Mouse (Mus musculus): ENCODE data around the gene Sec24c. TPM values are rescaled to one million over a fixed set of nuclear protein-coding genes. Genes with fewer than 3 reads are reported as not detected.

Gene Sec24c
- total RNA-seq, 2 experiments from 2014 or later = 95.4 to 97.9 TPM

DNA sequence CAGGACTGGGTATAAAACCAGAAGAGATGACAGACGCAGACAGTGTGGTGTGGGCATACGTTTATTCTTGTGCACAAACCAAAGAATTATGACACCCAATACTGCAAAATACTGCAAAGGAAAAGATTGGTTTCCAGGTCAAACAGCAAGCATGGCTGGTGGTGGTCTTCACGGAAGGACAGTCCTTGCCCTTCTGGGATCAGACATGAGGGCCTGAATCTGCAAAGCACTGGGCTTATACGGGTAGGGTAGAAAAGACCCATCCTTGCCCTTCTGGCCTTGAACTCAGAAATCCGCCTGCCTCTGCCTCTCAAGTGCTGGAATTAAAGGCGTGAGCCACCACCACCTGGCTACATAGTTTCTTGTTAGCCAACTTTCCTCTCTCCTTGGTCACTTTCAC lies 15.2 kb upstream of the Sec24c start:
- no peak for DNase-seq (ENCODE audit: low spot score in 2 of 2)

- DNase-seq (ENCODE audit: low spot score in 2 of 2) = no peak
Observed at GRCm38 (mm10) chr14:20659687-20660086, 14.4 kb upstream of the Sec24c start.

- peak; percentile 88 to 94 for DNase-seq (ENCODE audit: low spot score in 2 of 2)
Observed at GRCm38 (mm10) chr14:20660827-20661660, 13.1 kb upstream of the Sec24c start.

DNA sequence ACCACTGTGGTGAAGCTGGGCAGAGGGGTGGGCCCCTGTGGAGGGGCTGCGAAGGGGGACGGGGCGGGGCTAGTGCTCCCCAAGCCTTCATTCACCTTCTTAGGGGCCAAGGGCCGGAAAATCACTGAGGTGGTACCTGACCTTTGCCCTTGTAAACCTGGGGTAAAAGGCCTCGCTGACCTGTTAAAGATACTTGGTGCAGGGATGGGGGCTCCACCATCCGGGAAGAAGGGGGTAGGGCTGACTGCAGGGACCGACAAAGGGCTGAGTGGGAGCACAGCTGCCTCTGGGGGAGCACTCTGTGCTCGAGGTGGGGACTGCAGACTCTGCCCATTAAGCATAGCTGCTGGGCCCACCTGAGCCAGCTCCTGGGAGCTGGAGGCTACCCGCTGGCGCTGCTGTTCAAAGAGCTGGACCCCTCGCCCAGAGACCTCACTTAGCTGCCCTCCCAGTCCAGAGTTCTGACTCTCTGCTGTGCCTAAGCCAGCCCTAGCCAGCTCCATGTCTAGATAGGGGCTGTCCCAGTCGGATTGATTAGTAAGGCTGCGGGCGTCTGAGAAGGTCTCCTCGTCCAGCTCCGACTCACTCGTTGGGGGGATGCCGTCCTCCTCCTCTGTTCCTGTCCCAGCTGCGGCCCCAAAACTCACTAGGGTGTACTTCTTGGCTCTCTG lies 12.3 kb upstream of the Sec24c start:
- peak in 1 of 2 experiments; percentile 37 for DNase-seq (ENCODE audit: low spot score in 2 of 2)

DNA sequence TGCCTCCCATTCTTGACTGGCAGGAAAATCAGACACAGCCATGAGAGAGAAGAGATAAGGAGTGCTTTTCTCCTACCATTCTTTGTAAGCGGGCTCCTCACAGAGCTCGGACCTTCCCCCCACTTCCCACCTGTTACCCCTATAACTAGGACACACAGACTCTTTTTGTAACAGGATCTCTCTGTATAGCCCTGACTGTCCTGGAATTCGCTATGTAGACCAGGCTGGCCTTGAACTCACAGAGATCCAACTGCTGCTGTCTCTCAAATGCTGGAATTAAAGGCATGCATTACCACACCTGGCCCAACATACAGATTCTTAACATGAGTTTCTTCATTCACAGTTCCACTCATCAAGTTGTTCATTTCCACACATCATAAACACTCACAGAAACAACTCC lies 11.4 kb upstream of the Sec24c start:
- DNase-seq (ENCODE audit: low spot score in 2 of 2) = no peak

- no peak for DNase-seq (ENCODE audit: low spot score in 2 of 2)
Observed at GRCm38 (mm10) chr14:20663601-20664000, 10.5 kb upstream of the Sec24c start.

- DNase-seq (ENCODE audit: low spot score in 2 of 2) = peak in 1 of 2 experiments; percentile 16
Observed at GRCm38 (mm10) chr14:20664436-20664835, 9.7 kb upstream of the Sec24c start.

DNA sequence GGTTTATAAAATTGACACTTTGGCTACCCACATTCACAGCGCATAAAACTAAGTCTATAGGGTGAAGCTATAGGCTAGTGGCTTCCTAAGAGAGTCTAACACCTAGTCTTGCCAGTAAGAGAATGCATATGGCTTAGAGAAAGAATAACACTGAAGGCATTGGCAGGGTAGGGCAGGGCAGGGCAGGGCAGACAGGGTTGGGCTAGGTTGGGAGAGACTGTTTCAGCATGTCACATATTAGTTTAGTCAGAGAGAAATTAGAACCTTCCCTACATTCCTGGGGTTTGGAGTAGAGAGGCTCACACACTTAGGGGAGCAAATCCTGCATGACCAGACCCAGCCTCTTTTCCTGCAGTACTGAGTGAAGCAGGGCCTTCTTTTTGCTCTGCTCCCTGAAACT lies 6.6 kb upstream of the Sec24c start:
- DNase-seq (ENCODE audit: low spot score in 2 of 2) = no peak

GRCm38 (mm10) chr14:20668154-20668810 lies 5.8 kb upstream of the Sec24c start, which contains the start of gene Synpo2l:
Gene Synpo2l, minus strand, starts transcription at chr14:20668354.
- peak in 1 of 2 experiments; percentile 59 for DNase-seq (ENCODE audit: low spot score in 2 of 2)

DNA sequence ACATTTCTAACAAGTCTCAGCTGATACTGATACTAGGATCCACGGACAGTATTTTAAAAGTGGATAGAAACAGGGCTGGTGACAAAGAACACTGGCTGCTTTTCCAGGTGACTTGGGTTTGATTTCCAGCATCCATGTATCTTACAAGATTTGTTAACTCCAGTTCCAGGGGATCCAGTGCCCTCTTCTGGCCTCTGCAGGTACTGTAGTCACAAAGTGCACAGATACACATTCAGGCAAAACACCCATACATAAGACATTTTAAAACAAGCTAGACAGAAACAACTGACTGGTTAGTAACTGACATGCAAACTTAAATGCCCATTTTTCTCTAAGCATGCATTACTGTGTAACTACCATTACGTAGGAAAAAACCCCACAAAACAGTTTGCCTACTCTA lies 1.1 kb upstream of the Sec24c start:
- DNase-seq (ENCODE audit: low spot score in 2 of 2) = peak in 1 of 2 experiments; percentile 26

- DNase-seq (ENCODE audit: low spot score in 2 of 2) = peak in 1 of 2 experiments; percentile 21
Observed at GRCm38 (mm10) chr14:20673735-20674063, 409 bp upstream of the Sec24c start.

DNA sequence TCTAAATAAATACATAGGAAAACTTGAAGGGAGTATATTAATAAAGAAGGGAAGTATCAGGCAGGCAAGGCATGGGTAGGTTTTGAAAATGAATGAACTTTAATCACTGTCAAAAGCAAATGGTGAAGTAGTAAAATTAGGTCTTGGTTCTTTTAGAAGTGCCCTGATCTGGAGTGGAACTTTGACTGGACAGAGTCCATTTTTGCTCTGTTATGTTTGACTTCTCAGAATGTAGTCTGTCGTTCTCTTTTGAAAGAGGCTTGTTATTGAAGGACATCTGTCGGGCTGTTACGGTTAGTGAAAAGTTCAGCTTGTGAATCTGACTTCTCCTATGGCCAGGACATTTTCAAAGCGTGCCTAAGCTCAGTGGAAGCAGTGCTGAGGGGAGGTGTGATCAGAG lies 3.8 kb downstream of the Sec24c start:
- no peak for DNase-seq (ENCODE audit: low spot score in 2 of 2)

DNA sequence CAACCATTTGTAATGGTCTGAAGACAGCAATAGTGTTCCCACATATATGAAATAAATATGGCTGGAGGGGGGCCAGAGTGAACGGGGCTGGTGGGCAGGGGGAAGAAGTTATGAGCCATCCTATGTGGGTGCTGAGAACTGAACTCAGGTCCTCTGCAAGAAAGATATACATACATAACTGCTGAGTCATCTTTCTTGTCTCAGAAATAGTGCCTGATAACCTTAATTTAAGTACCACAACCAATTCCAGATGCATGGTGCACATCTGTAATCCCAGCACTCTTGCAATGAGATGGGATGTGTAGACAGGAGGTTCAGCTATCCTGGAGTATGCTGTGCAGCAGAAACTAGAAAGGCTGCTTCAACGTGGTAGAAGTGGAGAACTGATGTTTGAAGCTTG lies 7.6 kb downstream of the Sec24c start:
- DNase-seq (ENCODE audit: low spot score in 2 of 2) = no peak

DNA sequence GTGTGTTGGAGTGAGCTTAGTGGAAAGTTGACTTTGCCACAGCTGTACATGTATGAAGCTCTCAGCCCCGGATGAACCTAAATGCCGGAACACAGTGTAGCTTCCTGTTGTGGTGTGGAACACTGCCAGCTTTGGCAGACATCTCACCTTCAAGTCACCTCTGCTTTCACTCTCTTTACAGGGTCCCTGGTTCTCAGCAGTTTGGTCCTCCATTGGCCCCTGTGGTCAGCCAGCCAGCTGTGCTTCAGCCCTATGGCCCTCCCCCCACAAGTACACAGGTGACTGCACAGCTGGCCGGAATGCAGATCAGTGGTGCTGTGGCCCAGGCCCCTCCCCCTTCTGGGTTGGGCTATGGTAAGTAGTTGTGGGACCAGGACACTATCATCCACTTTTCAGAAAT lies 8.4 kb downstream of the Sec24c start:
- DNase-seq (ENCODE audit: low spot score in 2 of 2) = no peak

- DNase-seq (ENCODE audit: low spot score in 2 of 2) = no peak
Observed at GRCm38 (mm10) chr14:20686576-20686975, 12.5 kb downstream of the Sec24c start.

- DNase-seq (ENCODE audit: low spot score in 2 of 2) = no peak
Observed at GRCm38 (mm10) chr14:20689009-20689408, 14.9 kb downstream of the Sec24c start.

GRCm38 (mm10) chr14:20691772-20692171 lies 17.7 kb downstream of the Sec24c start:
- no peak for DNase-seq (ENCODE audit: low spot score in 2 of 2)

DNA sequence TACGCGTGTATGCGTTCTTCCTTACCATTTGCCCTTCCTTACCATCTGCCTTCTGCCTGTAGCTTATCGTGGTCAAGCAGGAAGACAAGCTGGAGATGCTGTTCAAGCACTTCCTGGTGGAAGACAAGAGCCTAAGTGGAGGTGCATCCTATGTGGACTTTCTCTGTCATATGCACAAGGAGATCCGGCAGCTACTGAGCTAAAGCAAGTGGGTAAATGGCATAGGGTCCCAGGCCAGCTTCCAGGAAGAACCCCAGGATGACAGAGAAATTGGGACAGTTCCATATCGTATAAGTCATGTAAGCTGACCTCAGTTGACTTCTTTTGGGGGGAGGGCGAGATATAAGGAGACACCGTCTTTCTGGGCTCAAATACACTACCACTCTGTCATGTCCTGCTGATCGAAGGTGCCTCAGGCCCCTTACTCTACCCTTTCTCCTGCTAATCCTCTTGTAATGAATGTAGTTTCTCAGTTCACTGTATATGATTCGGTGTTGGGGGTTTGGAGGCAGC lies 19.5 kb downstream of the Sec24c start:
- no peak for DNase-seq (ENCODE audit: low spot score in 2 of 2)

DNA sequence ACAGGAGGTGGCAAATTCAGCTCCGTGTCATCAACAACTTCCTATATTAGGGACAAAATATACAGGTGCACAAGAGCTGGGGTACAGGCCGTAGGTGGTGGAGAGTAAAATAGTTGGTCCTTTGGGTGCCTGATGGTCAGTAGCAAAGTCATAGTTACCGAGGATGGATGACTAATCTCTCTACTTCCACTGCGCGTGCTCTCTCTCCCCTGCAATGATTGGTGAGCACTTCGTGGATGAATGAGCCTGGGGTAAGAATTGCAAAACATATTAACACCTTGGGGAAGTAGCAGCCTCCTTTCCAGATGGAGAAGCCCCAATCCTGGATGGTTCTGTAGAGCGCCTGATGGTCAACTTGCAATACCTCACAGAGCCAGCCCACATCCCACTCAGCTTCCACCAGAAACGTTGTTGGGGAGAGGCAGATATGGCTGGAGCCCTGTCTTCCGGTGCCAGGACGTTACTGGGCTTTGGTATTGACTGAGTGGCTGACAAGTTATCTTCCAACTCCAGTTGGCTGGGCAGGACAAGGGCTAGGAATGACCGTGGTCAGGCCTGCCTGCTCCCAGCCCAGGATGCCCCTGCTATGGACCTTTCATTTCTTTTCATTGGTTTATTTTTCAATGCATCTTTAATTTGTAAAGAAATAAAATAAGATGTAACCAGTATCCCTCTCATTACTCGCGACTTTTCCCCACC lies 20.2 kb downstream of the Sec24c start:
- DNase-seq (ENCODE audit: low spot score in 2 of 2) = peak in 1 of 2 experiments; percentile 25

DNA sequence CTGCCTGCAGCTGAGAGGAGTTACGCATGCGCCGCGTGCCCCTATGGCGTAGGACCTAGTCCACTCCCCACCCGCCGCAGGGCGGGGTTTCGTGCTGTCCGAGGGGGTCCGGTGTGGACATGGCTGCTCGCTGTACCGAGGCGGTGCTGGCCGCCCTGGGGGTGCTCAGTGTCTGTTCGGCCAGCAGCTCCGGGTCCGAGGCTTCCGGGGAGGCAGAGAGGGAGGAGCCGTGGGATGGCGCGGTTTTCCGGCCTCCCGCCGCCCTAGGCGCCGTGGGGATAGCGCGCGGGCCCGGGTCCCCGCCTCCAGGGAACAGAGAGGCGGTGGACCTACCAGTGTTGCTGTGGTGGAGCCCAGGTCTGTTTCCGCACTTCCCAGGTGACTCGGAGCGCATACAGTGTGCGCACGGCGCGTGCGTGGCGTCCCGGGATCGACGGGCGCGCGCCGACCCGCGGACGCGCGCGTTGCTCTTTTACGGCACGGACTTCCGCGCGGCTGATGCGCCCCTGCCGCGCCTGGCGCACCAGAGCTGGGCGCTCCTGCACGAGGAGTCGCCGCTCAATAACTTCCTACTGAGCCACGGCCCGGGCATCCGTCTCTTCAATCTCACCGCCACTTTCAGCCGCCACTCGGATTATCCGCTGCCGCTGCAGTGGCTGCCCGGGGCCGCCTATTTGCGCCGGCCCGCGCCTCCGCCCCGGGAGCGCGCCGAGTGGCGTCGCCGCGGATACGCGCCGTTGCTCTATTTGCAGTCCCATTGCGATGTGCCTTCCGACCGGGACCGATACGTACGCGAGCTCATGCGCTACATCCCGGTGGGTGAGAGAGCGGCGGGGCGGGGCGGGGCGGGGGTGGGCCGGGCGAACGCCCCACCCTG lies 21.0 kb downstream of the Sec24c start, which contains the start of gene Fut11:
TSS of gene Fut11 (plus strand) at position 85 of the 877 bp plus-strand sequence.
- DNase-seq (ENCODE audit: low spot score in 2 of 2) = peak; percentile 83 to 92
